Mouse (Mus musculus): ENCODE data around the gene Lgr4. TPM values are rescaled to one million over a fixed set of nuclear protein-coding genes. Genes with fewer than 3 reads are reported as not detected.

Gene Lgr4
- total RNA-seq, 1 experiment = 68.9 TPM

- Histone ChIP-seq H3K36me3 (ENCODE audit: control insufficient read depth, insufficient read depth, low read length, poor library complexity, severe bottlenecking) (peaks cover 2% of the 10 kb centered on the region; the same call in 1 of the 2 replicates), H3K4me1 (ENCODE audit: control insufficient read depth in 2 of 2, insufficient read depth in 2 of 2, low read length in 2 of 2, poor library complexity in 1 of 2) (0 out of 4 replicates have a peak, but pooled peaks cover 0 to 4% of the 10 kb centered on the region in 2 experiments), H3K4me3 (ENCODE audit: insufficient read depth in 1 of 2, low read depth in 1 of 2, low read length in 2 of 2, poor library complexity in 1 of 2, severe bottlenecking in 1 of 2) (no peak overlapping the region), H3K27ac (ENCODE audit: insufficient read depth, low read depth, low read length, poor library complexity, severe bottlenecking) (no peak overlapping the region), H3K9ac (ENCODE audit: insufficient read depth, low read depth, low read length, poor library complexity, severe bottlenecking) (no peak overlapping the region), H3K9me3 (ENCODE audit: control insufficient read depth, insufficient read depth, low read depth, low read length) (no peaks in the 10 kb centered on the region)
- TF ChIP-seq CHD2 (IDR thresholded peaks at IDR 0.05; ENCODE audit: low read depth, low read length) = no peak
- TF ChIP-seq HCFC1 (IDR thresholded peaks at IDR 0.05; ENCODE audit: borderline replicate concordance, insufficient read depth, low read length) = no peak
- no peak for TF ChIP-seq ZNF384 (IDR thresholded peaks at IDR 0.05; ENCODE audit: low read depth, low read length)
- TF ChIP-seq ZC3H11A (IDR thresholded peaks at IDR 0.05; ENCODE audit: borderline replicate concordance, low read depth, low read length) = no peak
- no peak for TF ChIP-seq MAFK (IDR thresholded peaks at IDR 0.05; ENCODE audit: insufficient read depth, low read depth, low read length)
- no peak for DNase-seq (ENCODE audit: low read depth, low spot score)
- in situ Hi-C loops (cut with MboI; ENCODE audit: low sequenced_read_pairs in 2 of 2, unreplicated experiment in 2 of 2) = no loop called here
Observed at GRCm38 (mm10) chr2:109972310-109972709, 54.9 kb downstream of the Lgr4 start.

DNA sequence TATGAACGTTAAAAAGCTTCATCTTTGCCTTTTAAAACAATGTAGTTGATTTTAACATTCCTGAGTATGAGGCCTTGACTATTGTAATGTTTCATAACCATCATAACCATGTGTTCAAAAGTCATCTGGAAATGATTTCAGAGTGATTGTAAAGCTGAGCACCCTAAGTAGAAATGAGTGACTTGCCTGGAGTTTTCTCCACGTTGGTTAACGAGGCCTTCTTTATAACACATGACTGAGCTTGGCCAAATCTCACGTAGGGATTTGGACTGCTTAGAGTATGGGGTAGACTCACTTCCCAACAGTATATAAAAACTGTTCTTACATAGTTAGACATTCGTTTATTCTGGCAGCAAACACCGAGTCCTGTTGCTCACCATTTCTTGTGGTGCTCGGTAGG is 55.5 kb downstream of the Lgr4 start:
- no peak overlapping the region for H3K27ac ChIP-seq (ENCODE audit: insufficient read depth, low read depth, low read length, poor library complexity, severe bottlenecking)
- H3K9ac ChIP-seq (ENCODE audit: insufficient read depth, low read depth, low read length, poor library complexity, severe bottlenecking) = no peak overlapping the region
- no peak overlapping the region for H3K4me3 ChIP-seq (ENCODE audit: insufficient read depth in 1 of 2, low read depth in 1 of 2, low read length in 2 of 2, poor library complexity in 1 of 2, severe bottlenecking in 1 of 2)
- H3K4me1 ChIP-seq (ENCODE audit: control insufficient read depth in 2 of 2, insufficient read depth in 2 of 2, low read length in 2 of 2, poor library complexity in 1 of 2) = 0 out of 4 replicates have a peak, but pooled peaks cover 0 to 4% of the 10 kb centered on the region in 2 experiments
- in situ Hi-C loops (cut with MboI; ENCODE audit: low sequenced_read_pairs in 2 of 2, unreplicated experiment in 2 of 2) = no loop called here
- no peak for DNase-seq (ENCODE audit: low read depth, low spot score)
- TF ChIP-seq ZC3H11A (IDR thresholded peaks at IDR 0.05; ENCODE audit: borderline replicate concordance, low read depth, low read length) (no peak), ZNF384 (IDR thresholded peaks at IDR 0.05; ENCODE audit: low read depth, low read length) (no peak), HCFC1 (IDR thresholded peaks at IDR 0.05; ENCODE audit: borderline replicate concordance, insufficient read depth, low read length) (no peak)
- peaks cover 2% of the 10 kb centered on the region; the same call in 1 of the 2 replicates for H3K36me3 ChIP-seq (ENCODE audit: control insufficient read depth, insufficient read depth, low read length, poor library complexity, severe bottlenecking)
- no peaks in the 10 kb centered on the region for H3K9me3 ChIP-seq (ENCODE audit: control insufficient read depth, insufficient read depth, low read depth, low read length)

DNA sequence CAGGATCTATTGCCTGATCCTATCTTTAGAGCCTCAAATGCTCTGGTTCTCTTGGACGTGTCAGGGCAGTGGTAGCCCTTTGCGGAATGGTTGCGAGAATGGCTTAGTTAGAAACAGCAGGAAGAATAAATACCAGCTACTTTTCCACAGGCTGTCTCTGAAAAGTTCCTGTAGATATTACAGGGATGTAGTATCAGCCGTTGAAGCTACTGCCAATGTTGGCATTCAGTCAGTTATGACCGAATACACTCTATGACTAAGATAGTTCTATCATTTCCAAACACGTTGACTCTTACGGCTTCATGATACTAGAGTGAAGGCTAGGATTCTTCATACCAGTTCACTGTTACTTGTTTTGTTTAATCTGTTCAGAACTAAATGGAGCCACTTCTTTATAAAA is 57.4 kb downstream of the Lgr4 start:
- in situ Hi-C loops (cut with MboI; ENCODE audit: low sequenced_read_pairs in 2 of 2, unreplicated experiment in 2 of 2) = no loop called here
- H3K4me3 ChIP-seq (ENCODE audit: insufficient read depth in 1 of 2, low read depth in 1 of 2, low read length in 2 of 2, poor library complexity in 1 of 2, severe bottlenecking in 1 of 2) = no peak overlapping the region
- no peak overlapping the region for H3K27ac ChIP-seq (ENCODE audit: insufficient read depth, low read depth, low read length, poor library complexity, severe bottlenecking)
- peaks cover 2% of the 10 kb centered on the region; the same call in 1 of the 2 replicates for H3K36me3 ChIP-seq (ENCODE audit: control insufficient read depth, insufficient read depth, low read length, poor library complexity, severe bottlenecking)
- no peak for DNase-seq (ENCODE audit: low read depth, low spot score)
- H3K9me3 ChIP-seq (ENCODE audit: control insufficient read depth, insufficient read depth, low read depth, low read length) = no peaks in the 10 kb centered on the region
- no peak for TF ChIP-seq CHD2 (IDR thresholded peaks at IDR 0.05; ENCODE audit: low read depth, low read length)
- no peak for TF ChIP-seq ZC3H11A (IDR thresholded peaks at IDR 0.05; ENCODE audit: borderline replicate concordance, low read depth, low read length)
- no peak for TF ChIP-seq ZNF384 (IDR thresholded peaks at IDR 0.05; ENCODE audit: low read depth, low read length)
- no peak for TF ChIP-seq HCFC1 (IDR thresholded peaks at IDR 0.05; ENCODE audit: borderline replicate concordance, insufficient read depth, low read length)
- no peak for TF ChIP-seq MAFK (IDR thresholded peaks at IDR 0.05; ENCODE audit: insufficient read depth, low read depth, low read length)
- 0 out of 4 replicates have a peak, but pooled peaks cover 0 to 2% of the 10 kb centered on the region in 2 experiments for H3K4me1 ChIP-seq (ENCODE audit: control insufficient read depth in 2 of 2, insufficient read depth in 2 of 2, low read length in 2 of 2, poor library complexity in 1 of 2)
- no peak overlapping the region for H3K9ac ChIP-seq (ENCODE audit: insufficient read depth, low read depth, low read length, poor library complexity, severe bottlenecking)

DNA sequence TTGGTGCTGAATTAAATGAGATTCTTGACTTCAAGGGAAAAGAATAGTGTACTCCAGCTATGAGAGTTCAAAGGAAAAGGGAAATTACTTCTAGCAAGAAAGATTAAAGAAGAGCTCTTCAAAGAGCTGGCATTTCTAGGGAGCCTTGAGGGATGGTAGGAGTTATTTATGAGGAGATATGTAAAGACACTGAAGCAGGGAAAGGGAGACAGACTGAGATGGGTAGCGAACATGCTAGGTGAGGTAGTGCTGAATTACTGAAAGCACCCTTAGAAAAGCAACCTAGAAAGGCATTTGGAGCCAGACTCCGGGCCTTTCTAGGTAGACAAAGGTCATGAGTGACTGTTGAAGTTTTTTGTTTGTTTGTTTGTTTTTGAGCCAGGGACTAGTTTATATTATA is 58.7 kb downstream of the Lgr4 start:
- no peak overlapping the region for H3K27ac ChIP-seq (ENCODE audit: insufficient read depth, low read depth, low read length, poor library complexity, severe bottlenecking)
- peaks cover 6% of the 10 kb centered on the region; the same call in 1 of the 2 replicates for H3K36me3 ChIP-seq (ENCODE audit: control insufficient read depth, insufficient read depth, low read length, poor library complexity, severe bottlenecking)
- TF ChIP-seq ZC3H11A (IDR thresholded peaks at IDR 0.05; ENCODE audit: borderline replicate concordance, low read depth, low read length) = no peak
- TF ChIP-seq HCFC1 (IDR thresholded peaks at IDR 0.05; ENCODE audit: borderline replicate concordance, insufficient read depth, low read length) = no peak
- no peak for TF ChIP-seq MAFK (IDR thresholded peaks at IDR 0.05; ENCODE audit: insufficient read depth, low read depth, low read length)
- no peak for TF ChIP-seq ZNF384 (IDR thresholded peaks at IDR 0.05; ENCODE audit: low read depth, low read length)
- TF ChIP-seq CHD2 (IDR thresholded peaks at IDR 0.05; ENCODE audit: low read depth, low read length) = no peak
- no peak overlapping the region for H3K9ac ChIP-seq (ENCODE audit: insufficient read depth, low read depth, low read length, poor library complexity, severe bottlenecking)
- DNase-seq (ENCODE audit: low read depth, low spot score) = no peak
- no peak overlapping the region for H3K4me3 ChIP-seq (ENCODE audit: insufficient read depth in 1 of 2, low read depth in 1 of 2, low read length in 2 of 2, poor library complexity in 1 of 2, severe bottlenecking in 1 of 2)
- no peaks in the 10 kb centered on the region for H3K9me3 ChIP-seq (ENCODE audit: control insufficient read depth, insufficient read depth, low read depth, low read length)
- in situ Hi-C loops (cut with MboI; ENCODE audit: low sequenced_read_pairs in 2 of 2, unreplicated experiment in 2 of 2) = no loop called here
- no peaks in the 10 kb centered on the region for H3K4me1 ChIP-seq (ENCODE audit: control insufficient read depth in 2 of 2, insufficient read depth in 2 of 2, low read length in 2 of 2, poor library complexity in 1 of 2)

DNA sequence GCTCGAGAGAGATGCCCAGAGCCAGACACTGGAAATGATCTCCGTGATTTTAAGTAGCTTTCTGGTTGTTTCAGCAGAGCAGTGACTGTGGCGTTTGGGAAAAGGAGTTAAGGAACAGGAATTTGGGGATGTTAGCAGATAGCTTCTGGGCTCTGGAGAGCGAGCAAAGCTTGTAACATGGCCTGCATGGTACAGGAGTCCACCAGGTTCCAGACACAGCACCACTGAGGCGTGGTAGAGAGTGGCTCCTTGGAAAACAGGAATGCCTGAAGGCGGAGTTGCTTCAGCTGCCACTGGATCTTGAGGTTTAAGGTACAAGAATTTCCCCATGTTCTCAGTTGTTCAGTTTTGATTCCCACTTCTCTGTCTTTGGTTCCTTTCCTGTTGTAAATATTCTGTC is 59.9 kb downstream of the Lgr4 start:
- H3K4me3 ChIP-seq (ENCODE audit: insufficient read depth in 1 of 2, low read depth in 1 of 2, low read length in 2 of 2, poor library complexity in 1 of 2, severe bottlenecking in 1 of 2) = no peak overlapping the region
- peaks cover 8% of the 10 kb centered on the region for H3K36me3 ChIP-seq (ENCODE audit: control insufficient read depth, insufficient read depth, low read length, poor library complexity, severe bottlenecking)
- TF ChIP-seq HCFC1 (IDR thresholded peaks at IDR 0.05; ENCODE audit: borderline replicate concordance, insufficient read depth, low read length) (no peak), CHD2 (IDR thresholded peaks at IDR 0.05; ENCODE audit: low read depth, low read length) (no peak), ZNF384 (IDR thresholded peaks at IDR 0.05; ENCODE audit: low read depth, low read length) (no peak), MAFK (IDR thresholded peaks at IDR 0.05; ENCODE audit: insufficient read depth, low read depth, low read length) (no peak), ZC3H11A (IDR thresholded peaks at IDR 0.05; ENCODE audit: borderline replicate concordance, low read depth, low read length) (no peak)
- H3K9ac ChIP-seq (ENCODE audit: insufficient read depth, low read depth, low read length, poor library complexity, severe bottlenecking) = no peak overlapping the region
- in situ Hi-C loops (cut with MboI; ENCODE audit: low sequenced_read_pairs in 2 of 2, unreplicated experiment in 2 of 2) = no loop called here
- no peaks in the 10 kb centered on the region for H3K9me3 ChIP-seq (ENCODE audit: control insufficient read depth, insufficient read depth, low read depth, low read length)
- no peak overlapping the region for H3K27ac ChIP-seq (ENCODE audit: insufficient read depth, low read depth, low read length, poor library complexity, severe bottlenecking)
- peaks cover 0 to 2% of the 10 kb centered on the region in 2 experiments; a peak in 1 of 4 replicates for H3K4me1 ChIP-seq (ENCODE audit: control insufficient read depth in 2 of 2, insufficient read depth in 2 of 2, low read length in 2 of 2, poor library complexity in 1 of 2)
- no peak for DNase-seq (ENCODE audit: low read depth, low spot score)
